Mouse (Mus musculus) urinary bladder, postnatal 0 days (tissue): ENCODE results near the gene Ccdc8. TPM values are rescaled to one million over a fixed set of nuclear protein-coding genes. Genes with fewer than 3 reads are reported as not detected.

Experiments
- polyA plus RNA-seq: library from polyadenylated mRNA; unstranded; fragments of >200 nt; fragmentation: Nextera tagmentation; extraction: Ambion mirVana; gene quantifications from 2 replicates; pipeline ENCODE4 v1.2.1, GENCODE M21; 2015

Ccdc8 gene
- 6.5 and 6.6 TPM in 2 replicates for polyA plus RNA-seq

GRCm38 (mm10) chr7:16992451-16992807, at the start of gene Ccdc8:
Gene Ccdc8 (plus strand): TSS chr7:16992708.

GRCm38 (mm10) chr7:16944061-16944807, 48.3 kb upstream of the Ccdc8 start, which contains the start of gene Pnmal2:
Gene Pnmal2 (plus strand): TSS chr7:16944682.

DNA sequence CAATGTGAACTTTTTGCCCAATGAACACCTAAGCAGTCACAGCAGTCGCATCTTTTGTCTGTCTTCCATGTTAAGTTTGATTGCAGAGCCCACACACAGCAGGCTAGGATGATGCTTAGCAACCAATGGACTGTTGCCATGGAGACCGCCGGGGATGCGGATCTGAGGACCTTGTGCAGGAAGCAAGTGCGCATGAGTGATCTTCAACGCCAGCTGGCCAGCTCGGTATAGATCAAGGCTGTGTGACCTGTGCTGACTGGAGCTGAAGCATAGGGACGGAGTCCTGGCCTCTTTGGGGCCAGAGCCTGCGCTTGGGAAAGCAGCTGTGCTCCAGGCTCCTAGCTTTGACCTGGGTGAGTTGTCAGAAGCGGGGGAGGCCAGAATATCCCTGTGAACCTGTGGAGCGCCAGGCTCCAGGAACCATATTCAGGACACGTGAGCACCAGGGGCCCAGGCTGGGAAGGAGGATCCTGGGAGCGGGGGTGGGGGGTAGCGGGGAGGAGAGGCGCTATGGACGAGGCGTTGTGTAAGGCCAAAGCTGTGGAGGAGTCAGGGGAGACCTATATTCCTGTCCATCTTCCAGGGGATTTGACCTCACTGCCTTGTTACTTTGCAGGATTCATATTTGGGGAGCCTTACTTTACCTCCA, 32.8 kb upstream of the Ccdc8 start, which contains the start of gene Pnmal1:
TSS of gene Pnmal1 (plus strand) at position 141 of the 649 bp plus-strand sequence.

GRCm38 (mm10) chr7:16982859-16983568, 9.5 kb upstream of the Ccdc8 start, which contains the start of gene Gm42372:
Gene Gm42372 (plus strand): TSS chr7:16983086.

GRCm38 (mm10) chr7:17027588-17028343, 35.3 kb downstream of the Ccdc8 start, which contains the start of gene Ppp5c:
Gene Ppp5c (minus strand): TSS chr7:17027924.

Other genes starting within 250 kb of the Ccdc8 start
- gene Slc1a5, start 211.4 kb upstream of the Ccdc8 start, polyA plus RNA-seq: 67.1 and 67.9 TPM in 2 replicates
- 52.7 and 60.9 TPM in 2 replicates for gene Strn4, start 176.8 kb upstream of the Ccdc8 start, polyA plus RNA-seq
- gene Fkrp, start 176.0 kb upstream of the Ccdc8 start, polyA plus RNA-seq: 19.3 and 24.5 TPM in 2 replicates
- 6.1 and 8.0 TPM in 2 replicates for gene Prkd2, start 149.8 kb upstream of the Ccdc8 start, polyA plus RNA-seq
- gene Dact3, start 117.4 kb upstream of the Ccdc8 start, polyA plus RNA-seq: 6.9 and 7.3 TPM in 2 replicates
- gene Gng8, start 100.9 kb upstream of the Ccdc8 start, polyA plus RNA-seq: 8.4 and 9.0 TPM in 2 replicates
- 1.0 and 1.7 TPM in 2 replicates for gene Ptgir, start 86.2 kb upstream of the Ccdc8 start, polyA plus RNA-seq
- gene Calm3, start 68.6 kb upstream of the Ccdc8 start, polyA plus RNA-seq: 49.1 and 59.2 TPM in 2 replicates
- 0.87 and 1.3 TPM in 2 replicates for gene Pnmal2, start 48.0 kb upstream of the Ccdc8 start, polyA plus RNA-seq
- 0.07 TPM in 1 of 2 replicates, not detected in the other for gene Pnmal1, start 33.0 kb upstream of the Ccdc8 start, polyA plus RNA-seq
- not detected in 2 replicates for gene Gm42372, start 9.6 kb upstream of the Ccdc8 start, polyA plus RNA-seq
- gene Ppp5c, start 35.2 kb downstream of the Ccdc8 start, polyA plus RNA-seq: 42.1 and 43.1 TPM in 2 replicates
- 8.8 and 11.8 TPM in 2 replicates for gene Hif3a, start 69.7 kb downstream of the Ccdc8 start, polyA plus RNA-seq
- gene Psg16, start 81.3 kb downstream of the Ccdc8 start, polyA plus RNA-seq: 0.07 and 0.10 TPM in 2 replicates
- not detected in 2 replicates for gene Ceacam3, start 157.6 kb downstream of the Ccdc8 start, polyA plus RNA-seq
- not detected in 2 replicates for gene Psg29, start 210.8 kb downstream of the Ccdc8 start, polyA plus RNA-seq